ENCODE assay signal across 8 mouse cellular contexts in the genomic region with DNA sequence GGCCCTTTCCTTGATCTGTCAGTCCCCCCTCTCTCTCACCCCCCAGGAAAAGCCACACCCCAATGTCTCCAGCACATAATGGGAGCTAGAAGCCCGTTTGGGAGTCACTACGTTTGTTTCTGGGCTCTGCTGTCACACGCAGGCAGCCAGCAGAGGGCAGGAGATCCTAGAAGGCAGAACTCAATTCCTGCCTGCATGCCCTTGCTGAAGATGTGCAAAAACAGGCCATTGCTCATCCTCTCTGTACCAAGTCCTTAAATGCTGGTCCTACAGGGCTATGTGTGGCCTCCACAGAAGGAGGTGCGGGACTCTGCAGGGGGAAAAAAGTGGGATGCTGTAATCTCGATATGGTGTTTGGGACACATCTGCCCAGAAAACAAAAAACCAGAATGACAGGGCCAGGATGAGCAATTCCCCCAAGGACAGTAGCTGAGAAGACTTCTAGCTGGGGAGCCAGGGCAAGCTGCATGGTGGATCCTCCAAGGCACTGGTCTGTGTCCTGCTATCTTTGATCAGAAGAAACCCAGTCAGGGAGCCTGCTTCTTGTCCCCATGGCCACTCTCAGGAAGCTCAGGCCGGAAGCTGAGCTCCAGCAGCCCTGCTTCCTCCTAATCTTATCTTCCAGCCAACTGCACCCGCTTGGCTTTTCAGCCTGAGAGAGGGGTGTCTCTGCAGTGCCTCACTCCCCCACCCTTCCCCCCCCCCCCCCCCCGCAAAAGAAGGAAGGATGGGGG. TPM values are rescaled to one million over a fixed set of nuclear protein-coding genes. Genes with fewer than 3 reads are reported as not detected.
DNase-seq lines count a peak whose midpoint lies in the region; ATAC-seq and TF ChIP-seq lines count a peak whose summit lies in the region.

No protein-coding gene starts in this region.

- H3K4me1 ChIP-seq in intestine, embryonic 14.5 days (replicated peaks; ENCODE audit: control insufficient read depth, insufficient read depth, low read length), result peaks cover 20% of the 10 kb centered on the region
- peaks cover 37% of the 10 kb centered on the region for H3K4me1 ChIP-seq in intestine, embryonic 15.5 days (replicated peaks)
- H3K4me1 ChIP-seq in hindbrain, postnatal 0 days (ENCODE audit: insufficient read depth, low read length), result peaks cover 13% of the 10 kb centered on the region

- DNase-seq in intestine, embryonic 14.5 days (ENCODE audit: low spot score), result peak; percentile 79
- peak; percentile 66 to 71 for DNase-seq in cerebellum, postnatal 36 days
- peak; percentile 67 for DNase-seq in gastrocnemius, postnatal 10 days
- peak; percentile 87 for DNase-seq in hindbrain, postnatal 0 days (ENCODE audit: low spot score)
- peak; percentile 75 to 79 for DNase-seq in left cerebral cortex, postnatal 14 days (ENCODE audit: low spot score in 2 of 2)
- DNase-seq in right cerebral cortex, postnatal 4 days, result peak; percentile 71

- 32% methylated on average over 7 of the region's 8 CpGs for WGBS in intestine, embryonic 14.5 days
- WGBS in intestine, embryonic 15.5 days, result 25% methylated on average over 7 of the region's 8 CpGs
- 26% methylated on average over 7 of the region's 8 CpGs for WGBS in hindbrain, postnatal 0 days

- H3K4me3 ChIP-seq in intestine, embryonic 14.5 days (ENCODE audit: low read depth, low read length), result no peak overlapping the region
- H3K4me3 ChIP-seq in intestine, embryonic 15.5 days (replicated peaks), result no peak overlapping the region
- H3K4me3 ChIP-seq in hindbrain, postnatal 0 days (ENCODE audit: low read length), result no peak overlapping the region

- intact Hi-C loops in left cerebral cortex, postnatal 14 days (cut with DNase I), result loop anchor here (2.0 to 10.0 kb wide), 3 partner anchors 35 to 279 kb away; no protein-coding TSS in a partner anchor

- no peak for ATAC-seq in intestine, embryonic 14.5 days (replicated peaks; ENCODE audit: low FRiP score, low TSS enrichment, low read depth)
- ATAC-seq in intestine, embryonic 15.5 days, result no peak
- peak; percentile 61; the same call in 1 of the 2 replicates for ATAC-seq in hindbrain, postnatal 0 days
- peak; percentile 82 for ATAC-seq in megakaryocyte progenitor cell, adult 5-6 weeks (replicated peaks; ENCODE audit: poor library complexity)

- no peaks in the 10 kb centered on the region for H3K27me3 ChIP-seq in intestine, embryonic 14.5 days (replicated peaks; ENCODE audit: control insufficient read depth, insufficient read depth, low read length)
- H3K27me3 ChIP-seq in intestine, embryonic 15.5 days (replicated peaks), result no peaks in the 10 kb centered on the region
- no peaks in the 10 kb centered on the region for H3K27me3 ChIP-seq in hindbrain, postnatal 0 days (ENCODE audit: insufficient read depth, low read length)

- no peak overlapping the region for H3K27ac ChIP-seq in intestine, embryonic 14.5 days (ENCODE audit: low read depth)
- H3K27ac ChIP-seq in intestine, embryonic 15.5 days, result no peak overlapping the region
- H3K27ac ChIP-seq in hindbrain, postnatal 0 days, result no peak overlapping the region

- no peaks in the 10 kb centered on the region for H3K9me3 ChIP-seq in intestine, embryonic 14.5 days (ENCODE audit: control insufficient read depth, low read length)
- no peaks in the 10 kb centered on the region for H3K9me3 ChIP-seq in intestine, embryonic 15.5 days
- no peaks in the 10 kb centered on the region for H3K9me3 ChIP-seq in hindbrain, postnatal 0 days (ENCODE audit: low read length)

- H3K36me3 ChIP-seq in intestine, embryonic 14.5 days (ENCODE audit: control insufficient read depth, insufficient read depth, low read length), result no peaks in the 10 kb centered on the region
- H3K36me3 ChIP-seq in intestine, embryonic 15.5 days, result no peaks in the 10 kb centered on the region
- H3K36me3 ChIP-seq in hindbrain, postnatal 0 days (ENCODE audit: insufficient read depth, low read length), result no peaks in the 10 kb centered on the region

- TF ChIP-seq CTCF in hindbrain, postnatal 0 days (IDR thresholded peaks at IDR 0.05; ENCODE audit: low read depth), result peak; percentile 92

- no peak overlapping the region for H3K9ac ChIP-seq in intestine, embryonic 14.5 days (ENCODE audit: low read length)
- H3K9ac ChIP-seq in intestine, embryonic 15.5 days, result no peak overlapping the region
- H3K9ac ChIP-seq in hindbrain, postnatal 0 days (replicated peaks; ENCODE audit: low read length), result no peak overlapping the region

- H3K4me2 ChIP-seq in intestine, embryonic 14.5 days (ENCODE audit: low read length), result no peak overlapping the region
- no peak overlapping the region for H3K4me2 ChIP-seq in intestine, embryonic 15.5 days (replicated peaks)
- H3K4me2 ChIP-seq in hindbrain, postnatal 0 days (ENCODE audit: low read depth, low read length), result no peak overlapping the region

RNA-seq across cellular contexts. Expression of gene Omp, which starts 10.4 kb away (rescaled TPM):
- polyA plus RNA-seq in intestine, embryonic 14.5 days (2014; fragmentation: Nextera tagmentation; extraction: Ambion mirVana), result 0.47 TPM in 1 of 2 replicates, not detected in the other
- 0.23 and 0.49 TPM in 2 replicates for polyA plus RNA-seq in intestine, embryonic 15.5 days (2015; fragmentation: Nextera tagmentation; extraction: Ambion mirVana)
- total RNA-seq in gastrocnemius, postnatal 10 days (2021), result under 1 TPM; 0.21 to 0.27 TPM
- 0.07 and 0.47 TPM in 2 replicates for total RNA-seq in hindbrain, postnatal 0 days (2014; rRNA removed)
- 0.48 and 0.49 TPM in 2 replicates for polyA plus RNA-seq in hindbrain, postnatal 0 days (2015; fragmentation: Nextera tagmentation; extraction: Ambion mirVana)
- under 1 TPM; 0.66 to 0.79 TPM for total RNA-seq in left cerebral cortex, postnatal 14 days (2021)
- 0.25 and 0.32 TPM in 2 replicates for total RNA-seq in megakaryocyte progenitor cell, adult 5-6 weeks (2015)
- total RNA-seq in megakaryocyte progenitor cell, adult 5-6 weeks (2017), result 0.12 TPM in 1 of 2 replicates, not detected in the other

RNA-seq across cellular contexts. Expression of gene Capn5, which starts 22.4 kb away (rescaled TPM):
- 6.1 and 6.7 TPM in 2 replicates for polyA plus RNA-seq in intestine, embryonic 14.5 days (2014; fragmentation: Nextera tagmentation; extraction: Ambion mirVana)
- 10.2 TPM in 2 replicates for polyA plus RNA-seq in intestine, embryonic 15.5 days (2015; fragmentation: Nextera tagmentation; extraction: Ambion mirVana)
- 1 to 10 TPM; 4.7 TPM for total RNA-seq in gastrocnemius, postnatal 10 days (2021)
- total RNA-seq in hindbrain, postnatal 0 days (2014; rRNA removed), result 48.5 and 59.0 TPM in 2 replicates
- polyA plus RNA-seq in hindbrain, postnatal 0 days (2015; fragmentation: Nextera tagmentation; extraction: Ambion mirVana), result 20.2 and 23.0 TPM in 2 replicates
- 10 to 100 TPM; 37.3 to 41.4 TPM for total RNA-seq in left cerebral cortex, postnatal 14 days (2021)
- total RNA-seq in megakaryocyte progenitor cell, adult 5-6 weeks (2015), result 3.4 and 4.5 TPM in 2 replicates
- 4.0 and 7.5 TPM in 2 replicates for total RNA-seq in megakaryocyte progenitor cell, adult 5-6 weeks (2017)

RNA-seq across cellular contexts. Expression of gene Myo7a, which starts 36.4 kb away (rescaled TPM):
- polyA plus RNA-seq in intestine, embryonic 14.5 days (2014; fragmentation: Nextera tagmentation; extraction: Ambion mirVana), result 16.3 and 17.2 TPM in 2 replicates
- 21.5 and 25.7 TPM in 2 replicates for polyA plus RNA-seq in intestine, embryonic 15.5 days (2015; fragmentation: Nextera tagmentation; extraction: Ambion mirVana)
- 1 to 10 TPM; 7.0 TPM for total RNA-seq in gastrocnemius, postnatal 10 days (2021)
- 42.1 and 50.8 TPM in 2 replicates for total RNA-seq in hindbrain, postnatal 0 days (2014; rRNA removed)
- 10.7 and 11.9 TPM in 2 replicates for polyA plus RNA-seq in hindbrain, postnatal 0 days (2015; fragmentation: Nextera tagmentation; extraction: Ambion mirVana)
- 10 to 100 TPM; 12.4 to 13.7 TPM for total RNA-seq in left cerebral cortex, postnatal 14 days (2021)
- 16.0 and 17.1 TPM in 2 replicates for total RNA-seq in megakaryocyte progenitor cell, adult 5-6 weeks (2015)
- total RNA-seq in megakaryocyte progenitor cell, adult 5-6 weeks (2017), result 22.0 and 29.0 TPM in 2 replicates

RNA-seq across cellular contexts. Expression of gene B3gnt6, which starts 43.6 kb away (rescaled TPM):
- polyA plus RNA-seq in intestine, embryonic 14.5 days (2014; fragmentation: Nextera tagmentation; extraction: Ambion mirVana), result 0.12 TPM in 1 of 2 replicates, not detected in the other
- polyA plus RNA-seq in intestine, embryonic 15.5 days (2015; fragmentation: Nextera tagmentation; extraction: Ambion mirVana), result 0.05 and 0.06 TPM in 2 replicates
- total RNA-seq in gastrocnemius, postnatal 10 days (2021), result not detected
- 1.2 and 1.5 TPM in 2 replicates for total RNA-seq in hindbrain, postnatal 0 days (2014; rRNA removed)
- polyA plus RNA-seq in hindbrain, postnatal 0 days (2015; fragmentation: Nextera tagmentation; extraction: Ambion mirVana), result 0.76 and 1.2 TPM in 2 replicates
- under 1 TPM in 1 of 2 experiments, not detected in 1; 0.19 TPM for total RNA-seq in left cerebral cortex, postnatal 14 days (2021)
- total RNA-seq in megakaryocyte progenitor cell, adult 5-6 weeks (2015), result 0.20 TPM in 1 of 2 replicates, not detected in the other
- total RNA-seq in megakaryocyte progenitor cell, adult 5-6 weeks (2017), result 0.12 TPM in 1 of 2 replicates, not detected in the other

Comparison
In these comparisons a context has a peak if more than half of its experiments do, and no peak if none do; other contexts are left out.
1. ATAC-seq: peak in hindbrain, postnatal 0 days (single experiment) and megakaryocyte progenitor cell, adult 5-6 weeks (single experiment); none in intestine, embryonic 14.5 days (single experiment) and intestine, embryonic 15.5 days (single experiment).
2. Peak in every context shown above with its lines, with median percentiles within 50 percentile points of each other: DNase-seq.